Mouse (Mus musculus): Measurements from ENCODE around the gene Cdk14. TPM values are rescaled to one million over a fixed set of nuclear protein-coding genes. Genes with fewer than 3 reads are reported as not detected.

The Cdk14 gene
- polyA plus RNA-seq, 1 experiment, result 2.9 TPM

- WGBS, result 54% methylated on average over 2 of the region's 2 CpGs
- H3K36me3 ChIP-seq (ENCODE audit: control insufficient read depth, insufficient read depth, low read length), result no peaks in the 10 kb centered on the region
- H3K27ac ChIP-seq (ENCODE audit: insufficient read depth, low read length), result no peak overlapping the region; the same call in 1 of the 2 replicates
- TF ChIP-seq CTCF (IDR thresholded peaks at IDR 0.05; ENCODE audit: extremely low read depth, insufficient read depth, insufficient read length, insufficient replicate concordance), result no peak
- no peak for TF ChIP-seq POLR2A (IDR thresholded peaks at IDR 0.05; ENCODE audit: low read depth, low read length)
- H3K4me1 ChIP-seq (ENCODE audit: control insufficient read depth, insufficient read depth, insufficient read length), result no peaks in the 10 kb centered on the region
- H3K27me3 ChIP-seq (ENCODE audit: control insufficient read depth, insufficient read depth, low read length), result no peaks in the 10 kb centered on the region
- DNase-seq (ENCODE audit: low read depth in 1 of 2, low spot score in 2 of 2), result no peak
- H3K4me3 ChIP-seq (ENCODE audit: extremely low read depth, insufficient read depth, insufficient read length), result no peak overlapping the region
Observed at GRCm38 (mm10) chr5:5320506-5321181, 99.5 kb downstream of the Cdk14 start.

GRCm38 (mm10) chr5:5319824-5320505 is 100.1 kb downstream of the Cdk14 start:
- no peak overlapping the region for H3K27ac ChIP-seq (ENCODE audit: insufficient read depth, low read length)
- no peak overlapping the region for H3K4me3 ChIP-seq (ENCODE audit: extremely low read depth, insufficient read depth, insufficient read length)
- no peaks in the 10 kb centered on the region for H3K36me3 ChIP-seq (ENCODE audit: control insufficient read depth, insufficient read depth, low read length)
- no peak for TF ChIP-seq POLR2A (IDR thresholded peaks at IDR 0.05; ENCODE audit: low read depth, low read length)
- no peak for TF ChIP-seq CTCF (IDR thresholded peaks at IDR 0.05; ENCODE audit: extremely low read depth, insufficient read depth, insufficient read length, insufficient replicate concordance)
- no peaks in the 10 kb centered on the region for H3K27me3 ChIP-seq (ENCODE audit: control insufficient read depth, insufficient read depth, low read length)
- 57% methylated on average over 8 of the region's 8 CpGs for whole genome bisulfite sequencing
- no peaks in the 10 kb centered on the region for H3K4me1 ChIP-seq (ENCODE audit: control insufficient read depth, insufficient read depth, insufficient read length)
- no peak for DNase-seq (ENCODE audit: low read depth in 1 of 2, low spot score in 2 of 2)

- 93% methylated on average over 6 of the region's 6 CpGs for WGBS
- TF ChIP-seq POLR2A (IDR thresholded peaks at IDR 0.05; ENCODE audit: low read depth, low read length) (no peak), CTCF (IDR thresholded peaks at IDR 0.05; ENCODE audit: extremely low read depth, insufficient read depth, insufficient read length, insufficient replicate concordance) (no peak)
- no peaks in the 10 kb centered on the region for H3K4me1 ChIP-seq (ENCODE audit: control insufficient read depth, insufficient read depth, insufficient read length)
- no peaks in the 10 kb centered on the region for H3K36me3 ChIP-seq (ENCODE audit: control insufficient read depth, insufficient read depth, low read length)
- H3K4me3 ChIP-seq (ENCODE audit: extremely low read depth, insufficient read depth, insufficient read length), result no peak overlapping the region
- no peak for DNase-seq (ENCODE audit: low read depth in 1 of 2, low spot score in 2 of 2)
- H3K27me3 ChIP-seq (ENCODE audit: control insufficient read depth, insufficient read depth, low read length), result no peaks in the 10 kb centered on the region
- no peak overlapping the region for H3K27ac ChIP-seq (ENCODE audit: insufficient read depth, low read length)
Observed at GRCm38 (mm10) chr5:5314270-5314669, 105.8 kb downstream of the Cdk14 start.

GRCm38 (mm10) chr5:5313195-5313760 is 106.8 kb downstream of the Cdk14 start:
- TF ChIP-seq POLR2A (IDR thresholded peaks at IDR 0.05; ENCODE audit: low read depth, low read length) (no peak), CTCF (IDR thresholded peaks at IDR 0.05; ENCODE audit: extremely low read depth, insufficient read depth, insufficient read length, insufficient replicate concordance) (no peak)
- no peak for DNase-seq (ENCODE audit: low read depth in 1 of 2, low spot score in 2 of 2)
- Histone ChIP-seq H3K27ac (ENCODE audit: insufficient read depth, low read length) (no peak overlapping the region), H3K4me1 (ENCODE audit: control insufficient read depth, insufficient read depth, insufficient read length) (no peaks in the 10 kb centered on the region), H3K4me3 (ENCODE audit: extremely low read depth, insufficient read depth, insufficient read length) (no peak overlapping the region), H3K27me3 (ENCODE audit: control insufficient read depth, insufficient read depth, low read length) (no peaks in the 10 kb centered on the region), H3K36me3 (ENCODE audit: control insufficient read depth, insufficient read depth, low read length) (no peaks in the 10 kb centered on the region)
- WGBS, result 83% methylated on average over 9 of the region's 9 CpGs

GRCm38 (mm10) chr5:5305286-5305685 is 114.8 kb downstream of the Cdk14 start:
- no peaks in the 10 kb centered on the region for H3K4me1 ChIP-seq (ENCODE audit: control insufficient read depth, insufficient read depth, insufficient read length)
- H3K36me3 ChIP-seq (ENCODE audit: control insufficient read depth, insufficient read depth, low read length), result no peaks in the 10 kb centered on the region
- H3K27me3 ChIP-seq (ENCODE audit: control insufficient read depth, insufficient read depth, low read length), result no peaks in the 10 kb centered on the region
- DNase-seq (ENCODE audit: low read depth in 1 of 2, low spot score in 2 of 2), result no peak
- WGBS, result 75% methylated on average over 2 of the region's 2 CpGs
- no peak overlapping the region for H3K4me3 ChIP-seq (ENCODE audit: extremely low read depth, insufficient read depth, insufficient read length)
- TF ChIP-seq CTCF (IDR thresholded peaks at IDR 0.05; ENCODE audit: extremely low read depth, insufficient read depth, insufficient read length, insufficient replicate concordance) (no peak), POLR2A (IDR thresholded peaks at IDR 0.05; ENCODE audit: low read depth, low read length) (no peak)
- H3K27ac ChIP-seq (ENCODE audit: insufficient read depth, low read length), result no peak overlapping the region

- H3K4me1 ChIP-seq (ENCODE audit: control insufficient read depth, insufficient read depth, insufficient read length), result no peaks in the 10 kb centered on the region
- no peaks in the 10 kb centered on the region for H3K27me3 ChIP-seq (ENCODE audit: control insufficient read depth, insufficient read depth, low read length)
- 91% methylated on average over 8 of the region's 8 CpGs for WGBS
- DNase-seq (ENCODE audit: low read depth in 1 of 2, low spot score in 2 of 2), result no peak
- TF ChIP-seq POLR2A (IDR thresholded peaks at IDR 0.05; ENCODE audit: low read depth, low read length) (no peak), CTCF (IDR thresholded peaks at IDR 0.05; ENCODE audit: extremely low read depth, insufficient read depth, insufficient read length, insufficient replicate concordance) (no peak)
- no peak overlapping the region for H3K27ac ChIP-seq (ENCODE audit: insufficient read depth, low read length)
- no peak overlapping the region for H3K4me3 ChIP-seq (ENCODE audit: extremely low read depth, insufficient read depth, insufficient read length)
- no peaks in the 10 kb centered on the region for H3K36me3 ChIP-seq (ENCODE audit: control insufficient read depth, insufficient read depth, low read length)
Observed at GRCm38 (mm10) chr5:5303102-5303670, 116.9 kb downstream of the Cdk14 start.

Measured in spleen, adult 2 months (tissue).